Mouse (Mus musculus): ENCODE results near the gene 2410004B18Rik. TPM values are rescaled to one million over a fixed set of nuclear protein-coding genes. Genes with fewer than 3 reads are reported as not detected.
"Not testable (repeated sequence)": the region's sequence is repeated elsewhere in the genome, so short reads cannot be mapped to it uniquely, and the experiment has no call there.

The 2410004B18Rik gene
- polyA plus RNA-seq, 1 experiment from 2014 or later = 42.0 TPM

DNA sequence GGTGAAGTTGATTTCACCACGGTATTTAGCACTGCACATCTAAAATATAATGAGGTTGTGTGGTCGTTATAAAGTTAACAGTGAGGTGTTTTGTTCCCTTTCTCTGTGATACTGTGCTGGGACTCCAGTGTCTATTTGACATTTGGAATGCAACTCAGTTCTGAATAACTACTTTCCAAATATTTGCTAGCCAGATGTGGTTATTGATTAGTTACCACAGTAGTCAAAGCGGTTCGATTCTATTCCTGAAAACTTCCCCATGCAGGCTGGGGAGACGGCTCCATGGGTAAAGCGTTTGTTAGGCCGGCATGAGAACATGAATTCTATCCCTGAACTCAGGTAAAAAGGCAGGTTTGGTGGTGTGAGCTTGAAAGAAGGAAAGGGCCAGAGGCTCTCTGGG is 25.3 kb upstream of the 2410004B18Rik start:
- Histone ChIP-seq H3K4me1 (ENCODE audit: control insufficient read depth, insufficient read depth, low read length) (no peaks in the 10 kb centered on the region), H3K27ac (ENCODE audit: low read length) (no peak overlapping the region), H3K4me2 (ENCODE audit: low read depth, low read length) (no peak overlapping the region), H3K4me3 (ENCODE audit: low read length) (no peak overlapping the region), H3K27me3 (replicated peaks; ENCODE audit: control insufficient read depth, insufficient read depth, low read length) (no peaks in the 10 kb centered on the region), H3K36me3 (ENCODE audit: control insufficient read depth, insufficient read depth, low read length) (no peaks in the 10 kb centered on the region), H3K9ac (ENCODE audit: low read depth, low read length) (no peak overlapping the region), H3K9me3 (ENCODE audit: control insufficient read depth, low read length) (no peaks in the 10 kb centered on the region)
- WGBS = 82% methylated on average over 7 of the region's 7 CpGs
- ATAC-seq = no peak

DNA sequence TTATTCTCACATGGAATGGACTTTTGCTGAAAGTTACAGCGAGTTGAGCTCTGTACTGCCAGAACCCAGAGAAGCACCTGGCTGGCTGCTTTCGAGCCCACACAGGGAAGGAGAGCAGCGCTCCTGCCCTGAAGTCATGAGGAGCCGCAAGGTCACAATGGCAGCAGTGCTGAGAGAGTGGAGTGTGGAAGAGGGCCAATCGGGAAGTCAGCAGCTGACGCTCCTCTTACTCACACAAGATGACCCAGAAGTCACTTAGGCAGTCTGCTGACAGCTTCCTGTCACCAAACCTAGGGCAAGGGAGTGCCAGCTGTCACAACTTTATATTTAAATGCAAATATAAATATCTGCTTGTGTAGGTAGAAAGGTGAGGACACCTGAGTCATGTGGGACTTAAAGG is 24.6 kb upstream of the 2410004B18Rik start:
- Histone ChIP-seq H3K27me3 (replicated peaks; ENCODE audit: control insufficient read depth, insufficient read depth, low read length) (no peaks in the 10 kb centered on the region), H3K36me3 (ENCODE audit: control insufficient read depth, insufficient read depth, low read length) (no peaks in the 10 kb centered on the region), H3K27ac (ENCODE audit: low read length) (no peak overlapping the region), H3K9me3 (ENCODE audit: control insufficient read depth, low read length) (no peaks in the 10 kb centered on the region), H3K4me2 (ENCODE audit: low read depth, low read length) (no peak overlapping the region), H3K4me3 (ENCODE audit: low read length) (no peak overlapping the region), H3K9ac (ENCODE audit: low read depth, low read length) (no peak overlapping the region), H3K4me1 (ENCODE audit: control insufficient read depth, insufficient read depth, low read length) (no peaks in the 10 kb centered on the region)
- no peak for ATAC-seq
- WGBS = 75% methylated on average over 6 of the region's 6 CpGs

DNA sequence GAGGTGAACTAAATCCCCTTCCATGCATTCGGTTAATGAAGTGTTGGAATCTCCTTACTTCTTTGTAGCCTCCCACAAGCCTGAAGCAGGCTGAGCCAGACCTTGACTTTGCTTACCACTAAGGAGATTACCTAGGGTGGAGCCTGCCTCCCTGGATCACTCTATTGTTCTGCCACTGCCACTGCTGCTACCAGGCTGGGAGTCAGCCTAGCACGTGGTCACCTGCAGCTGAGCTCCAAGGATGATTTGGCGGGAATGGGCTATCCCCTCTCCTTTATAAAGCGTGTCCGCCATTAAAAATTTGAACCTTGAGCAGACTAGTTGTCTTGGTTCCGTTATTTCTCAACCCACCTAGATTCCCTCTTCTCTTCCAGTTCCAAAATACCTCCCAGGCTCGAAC is 23.9 kb upstream of the 2410004B18Rik start:
- not testable (repeated sequence) for H3K27me3 ChIP-seq (replicated peaks; ENCODE audit: control insufficient read depth, insufficient read depth, low read length); H3K36me3 ChIP-seq (ENCODE audit: control insufficient read depth, insufficient read depth, low read length); H3K4me2 ChIP-seq (ENCODE audit: low read depth, low read length); H3K27ac ChIP-seq (ENCODE audit: low read length); H3K4me3 ChIP-seq (ENCODE audit: low read length); ATAC-seq; H3K4me1 ChIP-seq (ENCODE audit: control insufficient read depth, insufficient read depth, low read length); H3K9me3 ChIP-seq (ENCODE audit: control insufficient read depth, low read length); H3K9ac ChIP-seq (ENCODE audit: low read depth, low read length)
- 78% methylated on average over 7 of the region's 7 CpGs for WGBS

DNA sequence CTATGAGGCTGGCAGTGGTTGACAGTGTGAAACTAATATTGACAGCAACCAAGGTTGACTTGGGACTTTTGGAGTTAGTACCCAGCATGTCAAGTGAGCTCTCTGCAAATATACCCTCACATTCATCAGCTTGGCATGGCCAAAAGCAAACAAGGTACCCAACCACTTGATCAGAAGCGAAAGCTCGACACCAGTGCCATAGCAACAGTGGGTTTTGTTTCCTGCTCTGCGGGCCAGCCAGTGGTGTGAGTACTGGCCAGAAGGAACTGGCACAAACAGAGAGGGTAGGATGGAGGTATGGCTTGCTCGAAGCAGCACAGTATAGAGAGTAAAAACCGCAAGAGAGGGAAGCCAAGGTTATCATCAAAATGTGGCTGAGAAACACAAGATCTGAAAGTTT is 21.4 kb upstream of the 2410004B18Rik start:
- H3K4me1 ChIP-seq (ENCODE audit: control insufficient read depth, insufficient read depth, low read length) = no peaks in the 10 kb centered on the region
- WGBS = 85% methylated on average over 5 of the region's 5 CpGs
- no peak for ATAC-seq
- H3K4me3 ChIP-seq (ENCODE audit: low read length) = no peak overlapping the region
- no peaks in the 10 kb centered on the region for H3K27me3 ChIP-seq (replicated peaks; ENCODE audit: control insufficient read depth, insufficient read depth, low read length)
- no peak overlapping the region for H3K4me2 ChIP-seq (ENCODE audit: low read depth, low read length)
- no peaks in the 10 kb centered on the region for H3K36me3 ChIP-seq (ENCODE audit: control insufficient read depth, insufficient read depth, low read length)
- H3K9ac ChIP-seq (ENCODE audit: low read depth, low read length) = no peak overlapping the region
- H3K9me3 ChIP-seq (ENCODE audit: control insufficient read depth, low read length) = no peaks in the 10 kb centered on the region; the same call in 1 of the 2 replicates
- H3K27ac ChIP-seq (ENCODE audit: low read length) = no peak overlapping the region

DNA sequence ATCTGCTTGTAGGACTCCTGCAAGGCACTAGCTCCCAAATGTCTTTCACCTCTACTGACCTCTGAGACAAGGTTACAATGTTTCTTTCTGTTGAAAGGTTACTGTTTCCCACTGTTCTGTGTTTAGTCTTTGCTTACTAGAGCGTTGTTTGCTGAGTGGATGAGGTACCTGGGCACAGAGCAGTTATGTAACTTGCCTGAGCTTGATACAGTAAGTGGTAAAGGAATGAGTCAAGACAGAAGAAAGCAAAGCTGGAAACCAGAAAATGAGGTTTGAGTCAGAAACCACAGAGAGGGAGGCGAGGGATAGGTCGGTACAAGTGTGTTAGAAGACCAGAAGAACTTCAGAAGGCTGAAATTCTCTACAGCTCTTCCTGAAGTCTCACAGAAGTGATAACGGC is 21.0 kb upstream of the 2410004B18Rik start:
- ATAC-seq = no peak
- H3K9me3 ChIP-seq (ENCODE audit: control insufficient read depth, low read length) = no peaks in the 10 kb centered on the region; the same call in 1 of the 2 replicates
- H3K36me3 ChIP-seq (ENCODE audit: control insufficient read depth, insufficient read depth, low read length) = no peaks in the 10 kb centered on the region
- no peaks in the 10 kb centered on the region for H3K4me1 ChIP-seq (ENCODE audit: control insufficient read depth, insufficient read depth, low read length)
- WGBS = 87% methylated on average over 4 of the region's 4 CpGs
- H3K4me2 ChIP-seq (ENCODE audit: low read depth, low read length) = no peak overlapping the region
- H3K4me3 ChIP-seq (ENCODE audit: low read length) = no peak overlapping the region
- H3K27ac ChIP-seq (ENCODE audit: low read length) = no peak overlapping the region
- no peak overlapping the region for H3K9ac ChIP-seq (ENCODE audit: low read depth, low read length)
- H3K27me3 ChIP-seq (replicated peaks; ENCODE audit: control insufficient read depth, insufficient read depth, low read length) = no peaks in the 10 kb centered on the region

DNA sequence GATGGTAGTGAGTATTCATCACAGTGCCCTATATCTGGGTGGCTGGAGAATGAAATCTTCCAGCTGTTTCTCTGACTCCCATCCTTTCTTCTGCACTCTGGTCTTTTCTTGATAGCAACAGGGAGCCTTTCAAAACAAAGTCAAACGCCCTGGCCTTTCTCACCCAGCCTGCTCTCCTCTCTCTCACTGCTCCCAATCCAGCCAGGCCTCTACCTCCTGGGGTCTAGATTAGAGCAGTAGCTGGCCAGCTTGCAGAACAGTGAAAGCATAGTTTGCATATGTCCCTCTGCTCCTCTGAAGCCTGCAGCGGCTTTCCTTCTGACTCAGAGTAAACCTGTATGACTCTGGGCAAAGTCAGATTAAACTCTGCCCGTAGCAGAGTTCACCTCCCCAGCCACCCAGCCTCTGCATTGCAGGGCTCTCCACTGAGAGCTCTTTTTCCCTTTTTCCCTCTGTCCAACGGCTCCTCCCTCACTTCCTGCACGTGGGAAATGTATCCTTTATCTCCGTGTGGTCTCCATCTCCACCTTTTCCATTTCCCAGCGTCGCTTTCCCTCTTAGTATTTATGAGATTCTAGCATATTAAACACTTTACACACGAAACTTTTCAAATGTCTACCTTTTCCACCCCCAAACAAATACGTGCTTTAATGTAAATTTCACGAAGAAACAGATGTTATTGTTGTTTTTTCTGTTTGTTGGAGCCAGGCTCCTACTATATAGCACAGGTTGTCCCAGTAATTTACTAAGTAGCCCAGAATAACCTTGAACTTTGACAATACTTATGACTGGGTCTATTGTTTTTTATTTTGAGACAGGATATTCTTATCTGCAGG is 15.6 kb upstream of the 2410004B18Rik start, which contains the start of gene Bcl10:
Bcl10 (plus strand) TSS at position 786 of the 836 bp plus-strand sequence.
- no peaks in the 10 kb centered on the region; the same call in 1 of the 2 replicates for H3K9me3 ChIP-seq (ENCODE audit: control insufficient read depth, low read length)
- H3K36me3 ChIP-seq (ENCODE audit: control insufficient read depth, insufficient read depth, low read length) = no peaks in the 10 kb centered on the region
- no peak for ATAC-seq
- 32% methylated on average over 11 of the region's 11 CpGs for WGBS
- H3K27ac ChIP-seq (ENCODE audit: low read length) = peak within 1 kb of the TSS; percentile 74
- no peaks in the 10 kb centered on the region for H3K27me3 ChIP-seq (replicated peaks; ENCODE audit: control insufficient read depth, insufficient read depth, low read length)
- H3K4me1 ChIP-seq (ENCODE audit: control insufficient read depth, insufficient read depth, low read length) = peaks cover 12% of the 10 kb centered on the region
- peak within 1 kb of the TSS; percentile 44; the same call in 1 of the 2 replicates for H3K9ac ChIP-seq (ENCODE audit: low read depth, low read length)
- H3K4me2 ChIP-seq (ENCODE audit: low read depth, low read length) = peak within 1 kb of the TSS; percentile 51
- peak within 1 kb of the TSS; percentile 70 for H3K4me3 ChIP-seq (ENCODE audit: low read length)

DNA sequence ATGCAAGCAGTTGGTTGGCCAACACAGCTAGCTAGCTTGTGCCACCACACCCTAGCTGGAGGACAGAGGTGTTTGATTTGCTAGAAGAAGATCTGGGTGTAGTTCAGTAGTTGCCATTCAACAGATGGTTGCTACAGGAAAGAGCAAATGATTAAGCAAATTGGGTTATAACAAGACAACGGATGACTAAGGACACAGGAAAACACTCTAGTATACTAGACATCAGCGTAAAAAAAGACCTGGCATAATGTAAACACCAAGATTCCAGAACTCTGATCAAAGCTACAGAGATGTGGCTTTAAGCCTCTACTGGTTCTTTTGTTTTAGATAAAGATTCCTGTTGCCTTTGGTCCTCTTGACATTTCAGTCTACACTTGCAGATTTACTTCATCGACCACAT is 14.8 kb upstream of the 2410004B18Rik start:
- 0 out of 2 replicates have a peak, but pooled peaks cover 4% of the 10 kb centered on the region for H3K36me3 ChIP-seq (ENCODE audit: control insufficient read depth, insufficient read depth, low read length)
- WGBS = 40% methylated on average over 3 of the region's 3 CpGs
- H3K27ac ChIP-seq (ENCODE audit: low read length) = no peak overlapping the region

DNA sequence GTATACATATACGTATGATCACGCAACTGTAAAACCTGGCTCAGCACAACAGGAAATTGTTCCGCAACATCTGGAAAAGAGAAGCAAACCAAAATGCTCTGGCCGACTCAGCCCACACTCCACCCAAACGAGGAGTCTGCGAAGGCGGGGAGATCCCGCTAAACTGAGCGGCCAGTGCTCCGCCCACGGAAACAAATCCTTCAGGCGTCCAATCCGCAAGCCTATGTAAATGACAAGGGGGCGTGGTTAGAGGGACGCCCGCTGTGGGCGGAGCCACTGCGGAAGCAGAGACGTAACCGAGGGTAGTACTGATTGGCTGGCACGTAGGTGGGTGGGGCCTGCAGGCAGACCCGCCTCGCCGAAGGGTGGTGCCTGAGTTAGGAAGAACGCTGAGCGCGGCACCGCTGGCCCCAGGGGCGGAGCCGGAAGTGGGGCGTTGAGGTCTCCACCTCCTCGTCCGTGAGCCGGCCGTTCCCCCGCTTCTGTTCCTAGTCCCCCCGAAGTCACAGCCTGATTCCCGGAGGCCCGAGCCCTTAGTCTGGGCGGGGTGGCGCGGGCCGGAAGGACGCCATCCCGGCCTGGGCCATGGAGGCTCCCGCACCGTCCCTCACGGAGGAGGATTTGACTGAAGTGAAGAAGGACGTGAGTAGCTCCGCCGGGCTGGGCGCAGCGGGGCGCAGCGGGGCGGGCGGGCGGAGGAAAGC is 13.8 kb upstream of the 2410004B18Rik start:
- H3K36me3 ChIP-seq (ENCODE audit: control insufficient read depth, insufficient read depth, low read length) = 0 out of 2 replicates have a peak, but pooled peaks cover 4% of the 10 kb centered on the region
- H3K4me1 ChIP-seq (ENCODE audit: control insufficient read depth, insufficient read depth, low read length) = peaks cover 14% of the 10 kb centered on the region
- no peaks in the 10 kb centered on the region for H3K27me3 ChIP-seq (replicated peaks; ENCODE audit: control insufficient read depth, insufficient read depth, low read length)
- ATAC-seq = peak; percentile 99
- H3K9ac ChIP-seq (ENCODE audit: low read depth, low read length) = peak overlapping the region; percentile 92
- under 1% methylated on average over 58 of the region's 58 CpGs for WGBS
- no peaks in the 10 kb centered on the region for H3K9me3 ChIP-seq (ENCODE audit: control insufficient read depth, low read length)
- peak overlapping the region; percentile 67 for H3K4me2 ChIP-seq (ENCODE audit: low read depth, low read length)
- peak overlapping the region; percentile 97 for H3K27ac ChIP-seq (ENCODE audit: low read length)
- peak overlapping the region; percentile 70 for H3K4me3 ChIP-seq (ENCODE audit: low read length)

More for the DNA sequence above, 14.8 kb upstream of the 2410004B18Rik start:
- Histone ChIP-seq H3K27me3 (replicated peaks; ENCODE audit: control insufficient read depth, insufficient read depth, low read length) (no peaks in the 10 kb centered on the region), H3K4me1 (ENCODE audit: control insufficient read depth, insufficient read depth, low read length) (peaks cover 14% of the 10 kb centered on the region), H3K9ac (ENCODE audit: low read depth, low read length) (no peak overlapping the region), H3K4me2 (ENCODE audit: low read depth, low read length) (no peak overlapping the region), H3K4me3 (ENCODE audit: low read length) (no peak overlapping the region), H3K9me3 (ENCODE audit: control insufficient read depth, low read length) (no peaks in the 10 kb centered on the region; the same call in 1 of the 2 replicates)
- no peak for ATAC-seq

DNA sequence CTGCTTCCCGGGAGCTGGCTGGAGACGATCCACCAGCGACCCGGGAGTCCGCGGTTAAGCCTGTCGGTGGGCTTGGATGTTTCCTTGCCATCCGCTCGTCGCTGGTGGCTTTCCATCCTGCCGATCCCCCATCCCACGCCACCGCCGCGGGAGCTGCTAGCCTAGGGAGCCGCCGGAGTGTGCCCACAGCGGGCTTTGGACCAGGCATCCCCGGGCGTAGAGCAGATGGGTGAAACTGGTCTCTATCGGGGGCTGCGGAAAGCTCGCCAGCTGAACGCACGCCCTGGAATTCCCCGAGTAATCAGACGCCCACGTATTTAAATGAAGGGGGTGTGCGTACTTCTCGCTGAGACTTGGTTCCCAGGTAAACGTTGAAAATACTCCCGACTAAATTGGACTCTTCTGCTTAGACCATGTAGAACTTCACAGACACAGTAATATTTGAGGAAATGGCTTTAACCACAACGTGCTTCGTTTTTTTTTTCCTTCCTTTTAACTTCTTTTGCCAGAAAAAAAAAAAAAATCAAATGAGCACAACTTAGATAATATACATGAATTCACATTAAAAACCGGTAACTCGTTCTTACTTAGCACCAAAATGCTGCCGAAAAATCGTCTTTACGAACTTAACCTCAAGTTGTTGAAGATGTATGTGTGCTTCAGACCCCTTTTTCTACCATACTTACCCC is 13.0 kb upstream of the 2410004B18Rik start:
- Histone ChIP-seq H3K27ac (ENCODE audit: low read length) (peak overlapping the region; percentile 97), H3K9ac (ENCODE audit: low read depth, low read length) (peak overlapping the region; percentile 92), H3K4me1 (ENCODE audit: control insufficient read depth, insufficient read depth, low read length) (peaks cover 14% of the 10 kb centered on the region), H3K27me3 (replicated peaks; ENCODE audit: control insufficient read depth, insufficient read depth, low read length) (no peaks in the 10 kb centered on the region), H3K4me3 (ENCODE audit: low read length) (peak overlapping the region; percentile 70), H3K9me3 (ENCODE audit: control insufficient read depth, low read length) (no peaks in the 10 kb centered on the region), H3K36me3 (ENCODE audit: control insufficient read depth, insufficient read depth, low read length) (0 out of 2 replicates have a peak, but pooled peaks cover 4% of the 10 kb centered on the region), H3K4me2 (ENCODE audit: low read depth, low read length) (peak overlapping the region; percentile 67)
- peak; percentile 15 for ATAC-seq
- WGBS = 3% methylated on average over 39 of the region's 39 CpGs
